Mouse (Mus musculus): ENCODE measurements around the gene Tnfsfm13. TPM values are rescaled to one million over a fixed set of nuclear protein-coding genes. Genes with fewer than 3 reads are reported as not detected.

The Tnfsfm13 gene
- total RNA-seq, 1 experiment from 2014 or later, result 4.6 TPM

DNA sequence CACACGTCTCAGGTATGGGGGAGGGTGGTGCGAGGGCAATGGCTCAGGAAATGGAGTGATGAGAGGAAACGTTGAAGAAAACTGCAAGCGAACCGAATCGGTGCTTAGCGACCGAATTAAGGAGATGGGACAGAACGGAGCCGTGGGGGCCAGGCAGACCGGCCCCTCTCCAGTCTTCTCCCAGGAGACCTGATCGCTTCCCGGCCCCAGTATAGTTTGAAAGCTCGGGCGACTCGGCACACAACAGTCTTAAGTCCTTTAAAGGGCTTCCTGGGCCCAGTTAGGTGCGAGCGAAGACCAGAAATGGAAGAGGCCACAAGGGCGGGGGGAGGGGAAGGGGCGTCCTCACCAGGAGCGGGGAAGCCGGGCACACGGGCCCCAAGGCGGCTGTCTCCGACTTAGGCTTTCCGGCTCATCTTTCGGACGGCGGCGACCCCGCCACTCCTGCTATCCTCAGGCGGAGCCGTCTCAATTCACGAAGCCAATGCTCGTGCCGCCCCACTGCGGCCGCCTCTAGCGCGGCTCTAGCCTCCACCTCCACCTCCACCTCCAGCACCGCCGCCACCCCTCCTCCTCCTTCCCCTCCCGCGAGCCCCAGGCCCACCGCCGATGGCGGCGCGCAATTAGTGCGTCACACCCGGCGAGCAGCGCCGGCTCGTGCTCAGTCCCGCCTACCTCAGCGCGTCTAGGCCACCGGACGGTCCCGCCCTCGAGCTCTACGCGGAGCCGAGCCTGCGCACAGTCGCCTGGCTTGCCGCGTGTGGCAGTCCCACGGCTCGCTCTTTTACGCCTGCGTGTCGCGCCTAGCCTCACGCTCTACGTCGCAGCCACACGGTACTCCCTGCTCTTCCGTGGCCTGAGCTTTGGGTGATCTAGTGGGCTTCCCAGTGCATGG is 14.3 kb downstream of the Tnfsfm13 start, which contains the start of gene Senp3:
Gene Senp3 (minus strand): TSS at position 771 of the 895 bp plus-strand sequence.
- DNase-seq, result peak; percentile 99

DNA sequence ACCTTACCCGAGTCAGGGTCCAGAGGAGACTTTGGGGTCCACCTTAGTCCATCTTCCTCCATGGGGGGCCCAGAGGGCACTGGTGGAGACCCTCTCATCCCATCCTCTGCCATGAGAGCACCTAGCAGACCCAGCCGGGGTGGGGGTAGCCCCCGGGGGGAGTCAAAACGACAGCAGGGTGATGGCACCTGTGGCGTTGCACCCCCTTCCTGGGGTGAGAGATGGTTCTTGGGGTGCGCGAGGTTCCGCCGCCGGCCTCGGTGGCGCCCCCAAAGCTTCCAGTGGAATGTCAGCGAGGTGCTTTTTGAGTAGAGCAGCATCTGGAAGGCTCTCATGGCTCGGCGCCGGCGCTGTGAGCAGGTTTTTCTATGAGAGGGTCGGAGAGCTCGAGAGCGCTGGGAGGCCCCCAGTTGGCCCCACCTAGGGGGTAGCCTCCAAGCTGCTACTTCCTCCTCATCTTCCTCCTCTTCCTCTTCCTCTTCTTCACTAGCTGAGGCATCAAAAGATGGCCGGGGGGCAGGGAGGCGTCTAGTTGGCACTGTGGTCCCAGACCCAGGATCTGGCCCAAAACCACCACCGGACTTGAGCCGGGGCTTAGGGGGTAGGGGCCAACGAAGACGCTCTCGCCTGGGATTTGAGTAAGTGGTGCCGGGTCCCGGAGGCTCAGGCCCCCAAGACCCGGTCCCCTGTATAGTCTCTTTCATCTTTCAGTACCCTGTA is 15.6 kb downstream of the Tnfsfm13 start:
- DNase-seq, result peak; percentile 18

DNA sequence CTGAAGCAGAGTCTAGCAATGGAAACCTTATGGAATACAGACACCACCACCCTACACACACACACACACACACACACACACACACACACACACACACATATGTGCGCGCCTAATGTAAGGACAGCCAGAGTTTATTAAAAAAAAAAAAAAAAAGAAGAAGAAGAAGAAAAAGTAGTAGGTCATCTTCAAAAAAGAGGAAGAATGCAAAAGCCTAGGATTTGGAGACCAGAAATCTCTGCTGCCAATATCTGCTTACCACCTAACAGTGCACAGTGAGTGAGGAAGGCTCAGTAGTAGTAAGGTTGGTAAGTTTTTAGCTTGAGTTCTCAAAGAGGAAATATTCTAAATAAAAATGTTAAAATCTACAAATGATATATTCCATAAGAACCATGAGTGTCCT is 16.8 kb downstream of the Tnfsfm13 start:
- no peak for DNase-seq

DNA sequence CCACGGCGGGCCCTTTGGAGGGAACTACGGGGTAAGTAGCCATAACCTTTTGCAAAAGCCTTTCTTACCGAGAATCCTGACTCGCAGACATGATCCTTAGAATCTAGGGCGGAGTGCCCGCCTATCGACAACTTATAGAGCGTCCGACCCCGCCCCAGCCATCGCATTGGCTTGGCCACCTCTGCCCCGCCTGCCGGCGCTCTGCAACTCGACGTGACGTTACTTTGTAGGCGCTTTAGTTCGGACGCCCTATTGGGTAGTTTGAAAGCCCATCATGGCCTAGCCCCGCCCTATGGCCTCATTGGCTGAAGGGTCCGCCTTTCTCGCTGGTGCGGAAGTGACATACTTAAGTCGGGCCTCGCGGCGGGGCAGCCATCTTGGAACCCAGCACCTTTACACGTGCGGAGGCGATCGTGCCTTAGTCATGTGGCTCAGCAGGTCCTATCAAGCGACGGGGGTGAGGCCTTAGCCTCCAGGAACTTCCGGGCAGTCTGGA is 23.6 kb downstream of the Tnfsfm13 start, which contains the start of gene Eif4a1:
Gene Eif4a1 (minus strand): TSS at position 213 of the 496 bp plus-strand sequence.
- DNase-seq, result peak; percentile 99

DNA sequence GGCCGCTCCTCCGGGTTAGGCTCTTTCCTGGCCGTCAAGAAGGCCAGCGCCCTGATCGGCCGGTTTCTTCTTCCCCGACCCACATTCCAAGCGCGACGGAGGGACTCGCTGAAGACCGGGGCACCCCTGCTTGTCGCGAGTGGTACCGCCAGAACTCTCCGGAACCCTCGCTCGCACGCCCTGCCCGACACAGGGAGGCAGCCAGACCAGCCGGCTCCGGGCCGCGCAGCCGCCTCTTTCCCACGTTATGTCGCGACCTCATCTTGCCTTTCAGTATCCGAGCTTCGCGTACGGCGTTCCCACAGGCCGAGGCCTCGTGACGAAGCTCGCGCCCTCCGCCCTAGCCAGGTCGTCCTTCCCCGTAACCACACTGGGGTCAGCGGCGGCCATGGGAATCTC is 24.2 kb downstream of the Tnfsfm13 start:
- DNase-seq, result no peak

DNA sequence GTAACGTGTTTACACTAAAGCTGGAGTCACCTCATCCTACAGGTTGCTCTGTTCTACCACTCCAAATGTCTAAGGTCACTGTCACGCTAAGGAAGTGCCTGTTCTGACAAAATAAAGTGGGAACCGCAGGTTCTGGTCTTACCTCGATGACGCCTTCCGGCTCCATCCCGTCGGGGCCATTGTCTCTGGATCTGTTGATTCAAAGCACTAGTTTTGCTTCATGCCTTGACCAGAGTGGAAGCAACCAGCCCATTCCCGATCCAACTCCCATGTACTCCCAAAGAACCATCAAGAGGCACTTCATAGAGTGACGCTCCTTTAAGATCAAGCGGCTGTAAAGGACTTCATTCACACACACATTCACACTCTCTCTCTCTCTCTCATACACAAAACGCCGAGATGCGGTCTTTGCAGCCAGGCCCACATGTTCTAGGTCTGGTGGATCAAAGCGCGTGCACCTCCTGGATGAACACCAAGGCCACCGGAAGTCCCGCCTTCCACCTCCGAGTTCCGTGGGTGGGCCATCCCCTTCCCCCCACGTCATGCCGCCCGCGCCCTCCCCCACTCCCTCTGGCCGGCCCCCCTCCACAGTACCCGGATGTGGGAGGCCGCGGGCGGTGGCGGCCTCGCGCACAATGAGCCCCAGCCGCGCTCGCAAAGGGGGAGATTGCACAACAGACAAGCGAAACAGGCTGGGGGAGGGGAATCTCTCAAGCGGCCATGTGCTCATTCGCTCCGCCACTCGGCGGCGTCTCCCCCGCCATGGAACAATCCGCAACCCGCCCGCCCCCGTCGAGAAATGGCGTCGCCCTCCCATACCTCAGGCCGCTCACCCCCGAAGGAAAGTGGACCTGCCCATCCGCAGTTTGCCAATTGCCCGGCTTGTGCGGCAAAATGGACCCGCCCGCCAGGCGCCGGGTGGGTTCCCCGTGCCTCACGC is 24.8 kb downstream of the Tnfsfm13 start:
- DNase-seq, result peak; percentile 99

DNA sequence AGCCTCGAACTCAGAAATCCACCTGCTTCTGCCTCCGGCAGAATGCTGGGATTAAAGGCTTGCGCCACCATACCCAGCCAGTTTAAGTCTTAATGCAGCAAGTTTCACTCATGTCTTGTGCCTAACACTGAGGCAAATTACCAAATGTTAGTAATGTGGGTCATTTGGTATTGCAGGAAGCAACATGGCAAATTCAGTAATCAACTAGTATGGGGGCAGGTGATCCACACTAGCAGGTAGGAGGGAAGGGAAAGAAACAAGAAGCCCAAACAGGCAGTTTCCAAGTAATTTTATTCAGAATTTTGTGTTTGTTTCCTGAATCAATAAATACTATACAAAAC is 29.3 kb downstream of the Tnfsfm13 start:
- no peak for DNase-seq

DNA sequence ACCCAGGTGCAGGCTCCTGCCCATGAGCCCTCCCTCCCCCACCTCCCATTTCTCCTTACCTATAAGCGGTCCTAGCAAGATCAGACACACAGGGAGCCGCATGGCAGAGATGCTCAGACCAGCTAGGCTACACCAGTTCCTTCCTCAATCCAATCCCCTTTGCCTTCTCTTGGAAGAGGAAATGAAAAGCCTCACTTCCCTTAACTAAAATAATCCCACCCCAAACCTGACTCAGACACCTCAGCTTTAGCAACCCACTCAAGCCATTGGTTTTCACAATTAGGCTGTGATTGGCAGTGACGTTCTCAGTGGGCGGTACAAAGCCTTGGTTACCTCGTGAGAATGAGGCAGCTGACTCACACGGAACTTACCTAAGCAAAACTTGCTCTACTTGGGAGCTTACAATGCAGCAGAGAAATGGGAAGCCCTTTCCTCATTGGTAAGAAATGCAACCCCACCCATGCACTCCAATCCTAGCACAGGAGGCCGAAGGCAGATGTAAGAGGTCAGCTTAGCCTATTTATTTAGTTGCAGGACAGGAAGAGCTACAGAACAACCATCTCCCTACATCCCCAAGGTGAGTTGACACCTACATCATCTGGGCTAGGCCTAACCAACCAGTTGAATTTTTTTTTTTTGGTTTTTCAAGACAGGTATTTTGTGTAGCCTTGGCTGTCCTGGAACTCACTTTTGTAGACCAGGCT is 29.8 kb downstream of the Tnfsfm13 start, which contains the start of gene Cd68:
Gene Cd68 (minus strand): TSS at position 193 of the 704 bp plus-strand sequence.
- DNase-seq, result peak; percentile 73

DNA sequence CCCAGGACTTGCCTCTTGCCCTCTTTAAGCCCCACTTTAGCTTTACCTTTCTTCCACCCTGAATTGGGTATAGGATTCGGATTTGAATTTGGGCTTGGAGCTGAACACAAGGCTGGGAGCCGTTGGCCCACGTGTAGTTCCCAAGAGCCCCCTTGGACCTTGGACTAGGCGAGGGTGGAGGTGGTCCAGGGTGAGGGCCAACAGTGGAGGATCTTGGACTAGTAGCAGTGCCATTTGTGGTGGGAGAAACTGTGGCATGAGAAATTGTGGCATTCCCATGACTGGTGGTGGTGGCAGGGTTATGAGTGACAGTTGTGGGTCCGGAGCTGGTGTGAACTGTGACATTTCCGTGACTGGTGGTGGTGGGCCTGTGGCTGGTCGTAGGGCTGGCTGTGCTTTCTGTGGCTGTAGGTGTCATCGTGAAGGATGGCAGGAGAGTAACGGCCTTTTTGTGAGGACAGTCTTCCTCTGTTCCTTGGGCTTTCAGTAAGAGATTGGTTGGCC is 30.4 kb downstream of the Tnfsfm13 start:
- DNase-seq, result no peak

DNA sequence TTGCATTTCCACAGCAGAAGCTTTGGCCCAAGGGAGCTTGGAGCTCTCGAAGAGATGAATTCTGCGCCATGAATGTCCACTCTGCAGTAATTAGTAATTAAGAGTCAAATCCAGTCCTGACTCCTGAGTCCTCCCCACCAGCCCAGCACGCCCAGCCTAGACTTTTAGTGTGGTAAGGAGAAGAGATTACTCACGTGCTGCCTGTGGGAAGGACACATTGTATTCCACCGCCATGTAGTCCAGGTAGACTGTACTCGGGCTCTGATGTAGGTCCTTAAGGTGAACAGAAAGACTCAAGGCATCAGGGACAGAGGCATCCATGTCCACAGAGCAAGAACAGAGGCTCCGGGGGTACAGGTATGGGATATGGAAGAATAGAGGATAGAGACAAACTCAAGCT is 31.1 kb downstream of the Tnfsfm13 start:
- DNase-seq, result no peak

DNA sequence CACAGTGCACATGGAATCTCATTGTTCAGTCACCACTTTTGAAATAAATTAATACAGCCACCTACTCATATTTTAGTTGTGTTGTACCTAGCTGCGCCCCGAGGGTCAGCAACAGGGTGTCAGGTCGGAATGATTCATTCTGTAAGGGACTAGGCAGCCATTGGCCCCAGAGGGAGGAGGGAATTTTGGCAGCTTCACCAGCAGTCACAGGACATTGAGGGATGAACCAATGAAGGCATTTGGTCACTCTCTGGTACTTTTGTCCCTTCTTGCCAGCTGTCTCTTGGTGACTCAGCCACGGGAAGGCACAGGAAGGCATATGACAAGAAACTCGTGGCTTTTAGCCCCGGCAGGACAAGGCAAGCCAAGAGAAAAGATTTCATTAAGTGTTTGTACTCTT is 32.1 kb downstream of the Tnfsfm13 start:
- peak; percentile 83 for DNase-seq

DNA sequence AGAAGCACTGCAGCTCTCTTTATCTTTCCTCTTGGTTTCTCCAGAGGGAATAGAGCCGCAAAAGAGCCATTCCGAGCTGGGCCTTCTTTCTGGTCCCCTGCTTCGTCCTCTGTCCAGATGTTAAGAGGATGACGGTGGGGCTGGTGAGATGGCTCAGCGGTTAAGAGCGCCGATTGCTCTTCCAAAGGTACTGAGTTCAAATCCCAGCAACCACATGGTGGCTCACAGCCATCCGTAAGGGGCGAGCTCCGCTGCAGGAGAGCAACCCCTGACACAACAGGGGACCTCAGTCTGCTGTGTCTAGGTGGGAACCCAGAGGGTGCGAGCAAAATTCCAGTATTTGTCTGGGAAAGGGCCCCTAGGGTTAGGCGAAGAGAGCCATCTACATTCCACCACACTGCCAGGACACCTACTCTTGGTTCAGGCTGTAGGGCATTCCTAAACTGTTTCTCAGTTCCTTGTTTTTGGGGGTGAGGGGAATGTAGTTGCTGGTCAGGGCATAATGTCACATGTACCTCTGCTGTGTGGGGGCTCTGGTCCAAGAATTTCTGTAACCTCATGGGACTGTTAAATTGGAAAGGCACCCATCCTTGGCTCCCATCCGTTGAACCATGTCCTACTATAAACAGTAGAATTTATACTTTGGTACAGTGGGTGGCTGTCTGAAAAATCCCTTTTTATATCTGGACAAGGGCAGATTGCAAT is 32.8 kb downstream of the Tnfsfm13 start:
- no peak for DNase-seq

DNA sequence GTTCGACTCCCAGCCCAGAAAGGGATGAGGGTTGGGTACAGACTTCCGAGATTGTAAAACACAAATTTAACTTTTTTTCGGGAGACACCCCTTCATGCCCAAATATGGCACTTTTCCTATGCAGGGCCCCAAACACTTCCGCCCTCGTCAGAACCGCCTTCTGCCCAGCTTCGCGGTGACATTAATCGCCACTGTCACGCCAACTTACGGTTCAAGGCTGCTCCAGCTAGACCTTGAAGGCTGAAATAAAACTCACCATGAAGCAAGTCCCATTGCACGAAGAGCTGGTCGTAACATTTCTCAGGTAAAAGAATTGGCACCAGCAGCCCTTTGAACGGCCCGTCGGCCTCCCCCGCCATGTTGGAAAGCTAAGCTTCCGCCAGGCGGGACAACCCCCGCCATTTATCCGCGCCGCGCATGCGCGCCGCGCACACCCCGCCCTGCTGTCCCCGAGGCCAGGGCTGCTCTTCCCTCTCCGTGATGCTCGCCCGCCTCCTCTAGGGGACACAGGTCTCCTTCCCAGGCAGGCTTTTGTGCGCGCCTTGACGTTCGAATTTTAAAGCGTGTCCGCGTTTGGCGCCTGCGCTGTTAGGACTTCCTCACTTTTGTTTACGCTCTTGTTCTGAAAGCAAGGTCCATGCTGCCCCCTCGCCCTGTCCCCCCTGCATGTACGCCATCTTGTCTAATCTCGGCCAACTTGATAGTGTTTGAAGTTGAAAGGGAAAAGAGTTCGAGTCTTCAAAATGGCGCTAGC is 33.5 kb downstream of the Tnfsfm13 start, which contains the start of gene Mpdu1:
Gene Mpdu1 (minus strand): TSS at position 430 of the 754 bp plus-strand sequence.
- peak; percentile 97 for DNase-seq

DNA sequence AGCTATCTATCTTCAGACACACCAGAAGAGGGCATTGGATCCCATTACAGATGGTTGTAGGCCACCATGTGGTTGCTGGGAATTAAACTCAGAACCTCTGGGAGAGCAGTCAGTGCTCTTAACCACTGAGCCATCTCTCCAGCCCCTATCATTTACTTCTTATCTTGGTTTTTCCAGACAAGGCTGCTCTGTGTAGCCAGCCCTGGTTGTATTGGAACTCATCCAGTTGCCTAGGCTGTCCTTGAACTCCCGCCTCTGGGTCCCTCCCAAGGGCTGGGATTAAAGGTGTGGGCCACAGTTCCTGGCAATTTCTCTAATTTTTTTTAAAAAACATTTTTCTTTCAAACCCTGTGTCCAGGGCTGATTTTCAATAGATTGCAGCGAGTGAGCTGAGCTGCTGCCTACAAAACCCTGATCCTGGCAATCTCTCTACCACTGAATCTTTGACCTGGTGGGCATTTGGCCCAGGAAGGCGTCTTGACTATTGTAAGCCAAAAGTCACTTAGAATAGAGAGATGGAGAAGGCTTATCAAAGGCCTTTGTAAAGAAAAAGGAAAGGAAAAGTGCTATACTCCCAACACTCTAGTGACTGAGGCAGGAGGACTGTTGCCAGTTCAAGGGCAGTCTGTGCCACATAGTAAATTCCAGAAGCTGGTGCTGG is 34.5 kb downstream of the Tnfsfm13 start:
- DNase-seq, result peak; percentile 67

DNA sequence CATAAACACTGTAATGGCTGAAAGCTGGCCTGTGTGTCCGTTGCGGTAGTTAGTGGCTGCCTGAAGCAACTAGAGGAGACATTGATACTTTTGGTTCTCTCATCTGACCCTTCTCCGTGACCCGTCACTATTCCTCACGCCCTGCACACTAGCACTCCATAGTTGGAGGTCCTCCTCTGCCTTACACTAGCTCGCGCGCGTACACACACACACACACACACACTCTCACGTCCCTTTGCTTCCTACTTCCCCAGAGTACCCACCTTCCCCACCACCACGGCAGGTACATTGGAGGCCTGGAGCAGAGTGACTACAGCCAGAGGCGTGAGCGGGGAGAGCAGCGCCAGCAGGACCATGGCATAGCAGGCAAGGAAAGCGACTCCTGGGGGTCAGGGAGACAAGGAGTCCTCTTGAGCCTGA is 38.4 kb downstream of the Tnfsfm13 start:
- DNase-seq, result no peak

DNA sequence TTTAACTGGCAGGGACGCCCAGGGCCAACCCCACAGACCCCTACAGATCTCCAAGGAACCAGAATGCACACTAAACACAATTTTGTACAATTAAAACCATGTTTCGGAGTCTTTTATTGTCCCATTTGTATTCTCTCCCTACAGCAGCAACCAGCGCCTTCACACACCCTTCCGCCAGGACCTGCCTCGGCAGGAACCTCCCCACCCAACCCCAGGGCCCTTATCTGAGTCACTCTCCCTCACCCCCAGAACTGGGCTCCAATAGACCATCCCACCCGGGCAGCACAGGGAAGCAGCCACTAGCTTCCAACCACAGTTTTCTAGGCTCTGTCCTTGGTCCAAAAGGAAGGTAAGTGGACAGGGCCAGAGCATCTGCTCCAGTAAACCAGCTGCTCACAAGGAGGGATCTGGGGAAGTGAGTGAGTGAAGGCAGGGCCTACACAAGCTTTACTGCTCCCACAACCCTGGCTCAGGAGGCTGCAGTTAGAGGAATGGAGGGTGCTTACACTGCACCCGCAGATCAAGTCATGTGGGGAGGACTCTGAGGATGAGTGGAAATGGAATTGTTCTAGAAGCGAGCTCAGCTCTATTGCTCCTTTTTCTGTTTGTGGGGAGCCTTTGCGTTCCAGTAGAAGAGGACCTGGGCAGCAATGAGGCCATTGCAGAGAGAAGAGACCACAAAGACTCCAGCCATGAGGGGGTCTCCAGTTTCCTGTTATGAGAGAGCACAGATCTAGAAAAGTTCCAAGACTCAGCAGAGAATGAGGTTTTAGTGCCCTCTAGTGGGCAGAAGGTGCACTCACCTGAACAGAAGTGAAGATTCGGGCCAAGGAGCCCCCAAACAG is 39.1 kb downstream of the Tnfsfm13 start:
- DNase-seq, result peak; percentile 66

DNA sequence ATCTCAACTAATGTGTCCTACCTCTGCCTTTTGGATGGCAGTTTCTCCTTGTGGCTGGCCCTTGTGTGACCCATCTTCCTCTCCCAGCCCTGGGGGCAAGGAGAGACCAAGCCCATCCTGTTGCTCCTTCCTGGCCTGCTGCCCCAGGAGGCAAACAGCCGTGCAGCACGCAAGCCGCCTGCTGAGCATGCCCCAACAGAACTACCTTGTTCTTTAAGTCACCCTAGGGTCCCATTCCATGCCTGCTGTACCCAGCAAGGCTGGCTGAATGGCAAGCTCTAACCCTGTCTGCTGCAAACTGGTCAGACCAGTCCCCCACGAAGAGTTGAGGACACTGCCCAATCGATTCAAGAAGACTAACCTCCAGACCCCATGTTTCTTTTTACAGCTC is 39.8 kb downstream of the Tnfsfm13 start:
- DNase-seq, result no peak
